Mouse (Mus musculus) liver, adult 2 months (tissue): ENCODE results near the gene Cntd1. TPM values are rescaled to one million over a fixed set of nuclear protein-coding genes. Genes with fewer than 3 reads are reported as not detected.

Experiments used
- DNase-seq: peaks from one replicate; pipeline ENCODE4 v3.0.0-alpha.2; 2011; ENCODE audit warnings: low read depth, low spot score; ENCODE audit errors: extremely low read depth
- H3K27ac ChIP-seq: fragments of 200-500 bp; replicated peaks from 2 replicates; pipeline ENCODE4 v1.5.1; 2012; ENCODE audit warnings: low read depth, mild to moderate bottlenecking, control low read depth, inconsistent platforms, low read length; ENCODE audit not compliant: insufficient read depth
- H3K27me3 ChIP-seq: fragments of 200-500 bp; 2 replicates; pipeline ENCODE4 v1.6.1; 2012; ENCODE audit warnings: mild to moderate bottlenecking, moderate library complexity, low read length, inconsistent platforms; ENCODE audit not compliant: control insufficient read depth, insufficient read depth
- H3K36me3 ChIP-seq: fragments of 200-500 bp; 2 replicates; pipeline ENCODE4 v1.6.1; 2012; ENCODE audit warnings: low read length, inconsistent platforms; ENCODE audit not compliant: control insufficient read depth, insufficient read depth
- H3K4me1 ChIP-seq: fragments of 200-500 bp; 2 replicates; pipeline ENCODE4 v1.6.1; 2011; ENCODE audit warnings: low read length; ENCODE audit not compliant: control insufficient read depth, insufficient read depth
- H3K4me3 ChIP-seq: fragments of 200-500 bp; 2 replicates; pipeline ENCODE4 v1.5.1; 2011; ENCODE audit warnings: low read depth, mild to moderate bottlenecking, control low read depth, low read length, moderate library complexity; ENCODE audit not compliant: insufficient read depth
- H3K79me2 ChIP-seq: fragments of 200-500 bp; 2 replicates; pipeline ENCODE4 v1.6.1; 2012; ENCODE audit warnings: inconsistent platforms, mild to moderate bottlenecking, low read length, moderate library complexity; ENCODE audit not compliant: control insufficient read depth, insufficient read depth
- H3K9ac ChIP-seq: fragments of 200-500 bp; 2 replicates; pipeline ENCODE4 v1.6.1; 2012; ENCODE audit warnings: low read depth, mild to moderate bottlenecking, control low read depth, inconsistent platforms, low read length
- CTCF ChIP-seq: fragments of 200-500 bp; IDR thresholded peaks from 2 replicates; pipeline ENCODE4 v1.5.1; 2011; ENCODE audit warnings: low read depth, low read length, control low read depth
- POLR2A ChIP-seq: fragments of 200-500 bp; IDR thresholded peaks from 2 replicates; pipeline ENCODE4 v1.6.1; 2011; ENCODE audit warnings: low read length, control low read depth; ENCODE audit not compliant: insufficient read depth; ENCODE audit errors: extremely low read depth
- WGBS: fragments of 180-500 bp; shearing (Covaris S2); methylation state at CpG from one replicate; pipeline ENCODE4 v1.1.7; 2018; 5-methylcytosine and 5-hydroxymethylcytosine counted together
- polyA plus RNA-seq: library from polyadenylated mRNA; depleted of rRNA; stranded (reverse); fragments of >200 nt; gene quantifications from 2 replicates; pipeline ENCODE4 v1.2.3, GENCODE M21; 2012
- total RNA-seq: library from RNA; depleted of rRNA; stranded (reverse); fragments of >200 nt; gene quantifications from 2 replicates; pipeline ENCODE4 v1.2.3, GENCODE M21; 2014

Gene Cntd1
- total and polyA plus RNA-seq, 2 experiments = not detected

GRCm38 (mm10) chr11:101291231-101291630 is 12.4 kb downstream of the Cntd1 start:
- 25% methylated on average over 8 of the region's 8 CpGs for whole genome bisulfite sequencing
- peak; percentile 90 for DNase-seq
- Histone ChIP-seq H3K36me3 (peaks cover 32% of the 10 kb centered on the region), H3K79me2 (no peaks in the 10 kb centered on the region), H3K4me3 (no peak overlapping the region), H3K9ac (no peak overlapping the region), H3K27ac (peak overlapping the region; percentile 48), H3K4me1 (peaks cover 6% of the 10 kb centered on the region; the same call in 1 of the 2 replicates), H3K27me3 (no peaks in the 10 kb centered on the region)
- TF ChIP-seq CTCF (no peak), POLR2A (no peak)

GRCm38 (mm10) chr11:101295191-101295590 is 16.4 kb downstream of the Cntd1 start:
- no peak for TF ChIP-seq POLR2A
- TF ChIP-seq CTCF = no peak
- H3K27me3 ChIP-seq = no peaks in the 10 kb centered on the region
- DNase-seq = no peak
- no peak overlapping the region for H3K27ac ChIP-seq
- peaks cover 32% of the 10 kb centered on the region for H3K36me3 ChIP-seq
- peaks cover 9% of the 10 kb centered on the region for H3K79me2 ChIP-seq
- 95% methylated on average over 8 of the region's 8 CpGs for WGBS
- no peak overlapping the region for H3K4me3 ChIP-seq
- no peak overlapping the region for H3K9ac ChIP-seq
- H3K4me1 ChIP-seq = peaks cover 4% of the 10 kb centered on the region; the same call in 1 of the 2 replicates

DNA sequence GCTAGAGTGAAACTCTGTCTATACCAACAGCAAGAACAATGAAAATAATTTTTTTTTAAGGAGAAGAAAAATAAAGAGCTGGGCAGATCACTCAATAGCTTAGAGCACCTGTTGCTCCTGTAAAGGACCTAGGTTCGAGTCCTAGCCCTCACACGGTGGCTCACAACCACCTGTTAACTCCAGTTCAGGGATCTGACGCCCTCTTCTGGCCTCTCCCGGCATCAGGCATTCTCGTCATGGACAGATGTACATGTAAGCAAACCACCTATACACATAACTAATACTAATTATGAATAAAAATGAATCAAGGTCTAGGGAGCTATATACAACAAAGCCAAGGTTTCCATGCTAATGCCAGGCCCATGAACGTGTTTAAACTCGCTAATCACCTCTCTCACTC is 22.1 kb downstream of the Cntd1 start:
- Histone ChIP-seq H3K27ac (no peak overlapping the region), H3K9ac (peak overlapping the region; percentile 82; the same call in 1 of the 2 replicates), H3K27me3 (no peaks in the 10 kb centered on the region), H3K4me1 (peaks cover 6% of the 10 kb centered on the region), H3K4me3 (peak overlapping the region; percentile 19; the same call in 1 of the 2 replicates), H3K79me2 (peaks cover 26% of the 10 kb centered on the region), H3K36me3 (peaks cover 20% of the 10 kb centered on the region)
- TF ChIP-seq POLR2A (no peak), CTCF (peak; percentile 25; the same call in 1 of the 2 replicates)
- no peak for DNase-seq
- WGBS = 57% methylated on average over 7 of the region's 7 CpGs

DNA sequence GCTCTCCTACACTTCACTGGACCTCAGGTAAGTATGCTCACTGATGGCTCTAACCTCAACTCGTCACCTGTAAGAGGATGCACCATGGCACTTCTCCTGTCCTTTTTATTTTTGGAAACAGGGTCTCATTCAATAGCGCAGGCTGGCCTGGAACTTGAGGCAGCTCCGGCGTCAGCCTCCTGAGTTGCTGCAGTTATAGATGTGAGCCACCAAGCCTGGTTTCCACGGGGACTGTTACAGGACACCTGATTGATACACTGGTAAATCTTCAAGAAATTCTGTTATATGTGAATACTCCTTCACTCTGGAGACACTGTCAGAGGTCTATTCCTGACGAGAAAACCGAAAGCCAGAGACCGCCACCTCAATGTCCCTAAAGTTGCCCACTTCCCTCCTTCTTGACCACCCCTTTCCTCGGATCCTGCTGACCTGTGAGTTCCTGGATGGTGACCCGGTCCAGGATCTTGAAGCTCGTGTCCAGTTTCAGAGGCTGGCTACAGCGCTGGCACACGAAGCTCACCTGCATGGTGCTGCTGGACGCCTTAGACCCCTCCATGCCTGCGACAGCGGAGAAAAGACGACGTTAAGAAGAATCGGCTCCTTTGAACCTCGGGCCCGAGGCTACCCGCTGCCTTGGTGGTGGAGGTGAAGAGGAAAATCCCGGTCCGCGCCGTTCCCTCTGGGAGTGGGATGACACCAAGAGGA is 22.6 kb downstream of the Cntd1 start:
- H3K4me3 ChIP-seq = peak overlapping the region; percentile 83
- no peak for DNase-seq
- H3K27me3 ChIP-seq = no peaks in the 10 kb centered on the region
- peak overlapping the region; percentile 82 for H3K9ac ChIP-seq
- H3K36me3 ChIP-seq = peaks cover 16% of the 10 kb centered on the region
- 10% methylated on average over 26 of the region's 26 CpGs for WGBS
- H3K79me2 ChIP-seq = peaks cover 26% of the 10 kb centered on the region
- H3K4me1 ChIP-seq = peaks cover 6% of the 10 kb centered on the region
- no peak overlapping the region; the same call in 1 of the 2 replicates for H3K27ac ChIP-seq
- TF ChIP-seq POLR2A (no peak), CTCF (no peak)

GRCm38 (mm10) chr11:101302004-101302798 is 23.4 kb downstream of the Cntd1 start, which contains the start of gene Becn1:
Gene Becn1 (minus strand): TSS chr11:101302286.
- peak within 1 kb of the TSS; percentile 82 for H3K9ac ChIP-seq
- peaks cover 14% of the 10 kb centered on the region; the same call in 1 of the 2 replicates for H3K36me3 ChIP-seq
- H3K4me3 ChIP-seq = peak within 1 kb of the TSS; percentile 83
- H3K27me3 ChIP-seq = no peaks in the 10 kb centered on the region
- peaks cover 6% of the 10 kb centered on the region for H3K4me1 ChIP-seq
- DNase-seq = peak; percentile 77
- H3K27ac ChIP-seq = no peak within 1 kb of the TSS; the same call in 1 of the 2 replicates
- peak; percentile 67 for TF ChIP-seq POLR2A
- peak; percentile 98 for TF ChIP-seq CTCF
- H3K79me2 ChIP-seq = peaks cover 26% of the 10 kb centered on the region
- WGBS = 6% methylated on average over 39 of the region's 39 CpGs

DNA sequence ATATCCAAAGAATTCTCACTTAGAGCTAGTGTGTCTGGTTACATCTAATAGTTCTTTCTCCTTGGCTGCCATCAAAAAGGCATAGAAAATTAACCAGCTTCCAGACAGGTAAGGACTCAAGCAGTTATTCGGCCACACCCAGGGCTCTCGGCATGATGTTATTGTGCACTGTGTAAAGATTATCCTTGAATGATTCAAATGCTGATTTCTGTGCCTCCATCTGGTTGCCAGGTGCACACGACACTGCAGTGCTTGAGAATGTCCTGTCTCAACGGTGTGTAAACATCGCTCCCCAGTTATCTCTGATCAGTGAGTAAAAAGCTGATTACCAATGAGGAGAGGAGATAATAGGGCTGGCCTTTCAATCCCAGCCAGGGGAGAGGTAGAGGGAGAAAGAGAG is 28.9 kb downstream of the Cntd1 start:
- Histone ChIP-seq H3K27me3 (no peaks in the 10 kb centered on the region), H3K4me3 (no peak overlapping the region), H3K27ac (no peak overlapping the region), H3K79me2 (no peaks in the 10 kb centered on the region), H3K4me1 (no peaks in the 10 kb centered on the region), H3K9ac (no peak overlapping the region), H3K36me3 (no peaks in the 10 kb centered on the region)
- DNase-seq = no peak
- 19% methylated on average over 5 of the region's 5 CpGs for WGBS
- TF ChIP-seq CTCF = no peak
- TF ChIP-seq POLR2A = no peak
